Mouse (Mus musculus): ENCODE results near the gene Adam22.

The Adam22 gene

GRCm38 (mm10) chr5:8146146-8146545, 221.8 kb downstream of the Adam22 start:
- no peak for DNase-seq

DNA sequence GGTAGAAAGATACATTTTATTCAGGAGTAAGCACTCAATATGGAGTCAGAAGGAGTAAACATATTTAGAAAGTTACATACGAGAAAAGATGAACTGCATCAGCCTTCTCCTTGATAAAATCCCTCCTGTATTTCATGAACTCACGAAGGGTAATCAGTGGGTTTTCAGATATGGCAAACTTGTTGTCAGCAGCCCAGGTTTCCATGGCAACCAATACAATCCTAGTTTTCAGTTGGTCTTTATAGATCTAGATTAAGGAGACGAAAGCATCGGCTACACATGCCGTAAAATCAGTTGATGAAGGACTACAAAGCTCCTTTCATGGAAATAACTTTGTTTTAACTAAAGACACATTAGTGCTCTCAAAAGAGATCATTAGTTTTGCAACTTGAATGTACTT, 222.5 kb downstream of the Adam22 start:
- DNase-seq: no peak

DNA sequence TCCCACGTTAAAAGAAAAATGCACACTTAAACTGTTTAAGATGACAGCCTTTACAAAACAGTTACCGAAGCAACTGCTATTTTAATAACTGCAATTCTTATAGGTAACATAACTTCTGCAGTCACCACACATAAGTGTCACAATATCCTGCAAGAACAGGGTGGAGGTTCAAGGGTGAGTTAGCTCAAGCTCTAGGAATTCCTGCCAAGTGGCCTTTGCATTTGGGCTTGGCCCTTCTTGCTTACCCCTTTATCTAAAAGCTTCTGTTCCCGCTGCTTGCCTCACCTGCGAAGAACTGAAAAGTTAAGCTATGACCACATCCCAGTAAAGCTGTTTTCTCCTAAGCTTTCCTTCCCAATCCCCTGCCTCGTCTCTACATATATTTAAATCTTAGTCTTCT, 235.4 kb downstream of the Adam22 start:
- DNase-seq: no peak

GRCm38 (mm10) chr5:8131918-8132317, 236.0 kb downstream of the Adam22 start:
- no peak for DNase-seq

- no peak for DNase-seq
Measured at GRCm38 (mm10) chr5:8129750-8130149, 238.2 kb downstream of the Adam22 start.

GRCm38 (mm10) chr5:8120926-8121325, 247.0 kb downstream of the Adam22 start:
- no peak for DNase-seq

DNA sequence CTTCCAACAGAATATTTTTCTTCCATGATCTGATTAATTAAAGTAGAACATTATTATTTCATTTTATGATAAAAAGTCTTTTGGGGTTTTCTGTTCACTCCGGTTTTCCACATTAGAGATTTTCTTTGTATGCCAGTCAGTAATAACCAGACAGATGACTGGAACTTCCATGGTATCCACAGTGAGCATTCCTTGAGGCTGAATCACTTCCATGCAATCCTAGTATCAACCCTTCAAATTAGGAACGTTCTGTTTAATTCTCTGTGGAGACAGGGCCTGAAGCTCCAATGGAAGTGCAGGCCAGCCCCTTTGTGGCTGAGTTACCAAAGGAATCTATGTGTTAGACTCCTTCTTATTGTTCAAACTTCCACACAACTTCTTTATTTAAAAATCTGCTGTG, 247.9 kb downstream of the Adam22 start:
- DNase-seq: no peak

GRCm38 (mm10) chr5:8116561-8117168, 251.3 kb downstream of the Adam22 start:
- no peak for DNase-seq

DNA sequence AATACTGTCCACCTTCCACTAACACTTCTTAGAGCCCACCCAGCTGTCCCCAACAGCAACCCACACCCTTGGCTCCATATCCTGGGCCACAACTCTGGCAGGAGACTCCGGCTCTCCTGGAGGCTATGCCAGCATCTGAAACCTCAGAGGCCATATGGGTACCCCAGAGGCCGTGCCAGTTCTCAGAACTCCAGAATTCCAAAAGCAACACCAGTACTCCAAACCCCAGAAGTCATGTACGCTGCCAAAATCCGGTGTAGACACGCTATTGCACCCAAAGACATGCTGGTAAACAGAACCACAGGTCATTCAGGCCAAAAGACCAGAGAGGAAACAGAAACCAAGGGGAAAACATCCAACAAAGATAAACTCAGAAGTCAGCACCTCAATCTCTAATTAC, 255.7 kb downstream of the Adam22 start:
- DNase-seq: no peak

GRCm38 (mm10) chr5:8111691-8112090, 256.3 kb downstream of the Adam22 start:
- DNase-seq: no peak

DNA sequence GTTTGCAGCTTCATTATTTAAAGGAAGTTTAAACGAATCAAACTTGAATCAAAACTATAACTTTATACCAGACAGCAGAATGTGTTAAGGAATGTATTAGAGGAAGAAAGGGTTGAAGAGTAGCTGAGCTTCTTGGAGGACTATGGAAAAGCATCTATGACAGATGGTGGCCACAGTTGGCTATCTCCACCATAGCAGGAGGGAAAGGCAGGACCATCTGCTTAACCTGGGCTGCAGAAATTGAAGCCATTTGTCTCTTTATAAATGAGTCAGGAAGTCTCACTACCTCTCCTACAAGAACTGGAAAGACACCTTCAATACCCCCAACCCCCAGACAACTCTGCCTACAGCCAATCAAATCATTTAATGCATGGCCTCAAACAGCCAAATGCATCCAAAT, 272.3 kb downstream of the Adam22 start:
- no peak for DNase-seq

GRCm38 (mm10) chr5:8094921-8095320, 273.0 kb downstream of the Adam22 start:
- DNase-seq: no peak

DNA sequence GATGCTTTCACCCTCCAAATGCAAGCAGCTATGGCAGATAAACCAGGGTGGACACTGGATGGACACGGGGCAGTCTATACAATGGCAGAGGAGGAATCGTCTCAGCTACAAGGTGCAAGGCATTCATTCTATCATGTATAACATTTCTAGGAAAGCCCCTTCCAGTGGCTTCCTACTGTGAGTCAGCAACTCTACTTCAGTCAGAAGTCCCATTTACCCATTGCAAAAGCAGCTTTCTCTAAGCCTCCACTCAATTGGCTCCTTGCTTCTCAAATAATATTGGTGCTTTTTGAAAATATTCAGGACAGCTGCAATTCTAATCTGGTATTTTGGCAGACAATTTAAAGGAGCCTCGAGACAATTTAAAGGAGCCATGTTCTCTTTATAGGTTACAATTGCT, 279.8 kb downstream of the Adam22 start:
- DNase-seq: no peak

DNA sequence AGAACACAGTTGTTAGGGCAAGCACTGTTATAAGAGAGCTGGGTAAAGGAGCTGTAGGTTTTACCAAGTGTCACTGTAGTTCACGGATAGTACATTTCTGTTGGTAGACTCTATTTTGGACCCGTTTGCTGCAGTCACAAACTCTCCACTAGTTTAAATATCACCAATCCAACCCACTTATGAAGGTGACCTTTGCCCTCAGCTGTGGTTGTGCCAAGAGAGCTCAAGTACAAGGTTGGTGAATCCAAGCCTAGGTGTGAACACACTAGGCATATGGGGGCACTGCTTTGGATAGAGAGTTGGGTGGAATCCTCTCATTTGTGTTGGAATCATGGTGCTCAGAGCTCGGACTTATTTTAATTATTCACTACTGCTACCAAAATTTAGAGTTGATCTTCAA, 282.3 kb downstream of the Adam22 start:
- DNase-seq: no peak

GRCm38 (mm10) chr5:8082800-8083509, 285.0 kb downstream of the Adam22 start:
- DNase-seq: no peak

DNA sequence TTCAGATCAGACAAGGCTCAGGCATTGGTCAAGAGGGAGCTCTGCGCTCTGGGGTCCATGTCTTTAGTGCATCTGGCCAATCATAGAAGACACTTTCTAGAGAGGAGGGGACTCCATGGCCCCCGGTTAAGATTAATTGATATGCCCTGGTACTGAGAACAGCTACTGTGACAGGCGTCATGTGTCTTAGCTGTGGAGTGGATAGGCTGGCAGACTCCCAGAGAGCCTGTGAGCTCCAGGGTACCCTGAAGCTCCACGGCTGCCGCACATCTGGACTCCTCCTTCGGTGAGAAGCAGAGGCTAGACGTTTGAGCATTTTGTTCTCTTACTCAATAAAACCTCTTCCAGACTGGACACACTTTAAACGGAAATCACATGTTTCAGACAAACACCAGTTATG, 290.5 kb downstream of the Adam22 start:
- DNase-seq: no peak

DNA sequence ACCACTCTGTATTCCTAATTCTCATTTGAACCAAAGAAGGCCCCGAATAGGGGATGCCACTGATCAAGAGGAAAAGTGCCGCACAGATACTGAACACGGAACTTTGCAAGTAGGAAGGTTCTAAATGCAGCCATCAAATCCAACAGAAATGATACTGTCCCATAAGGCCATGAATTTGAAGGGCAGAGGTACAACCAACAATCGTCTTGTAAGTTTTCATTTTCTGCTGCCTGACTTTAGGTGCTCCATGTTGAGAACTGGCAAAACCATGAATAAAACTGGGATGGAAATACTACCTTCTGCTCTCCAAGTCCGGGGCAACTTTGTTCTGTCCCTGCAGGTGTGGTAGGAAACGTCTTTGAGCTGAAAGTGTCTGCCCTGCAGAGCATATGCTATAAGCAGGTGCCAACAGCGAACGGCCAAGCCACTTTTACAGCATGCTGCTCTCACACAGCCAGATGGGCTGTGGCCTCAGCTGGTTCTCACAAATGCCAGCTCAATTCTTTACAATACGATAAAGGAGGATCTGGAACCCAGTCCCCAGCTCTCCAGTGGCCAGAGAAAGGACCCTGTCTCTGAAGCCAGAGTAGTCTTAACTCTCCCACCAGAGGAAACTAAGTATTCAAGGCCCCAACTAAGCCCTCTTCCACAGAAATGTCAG, 293.9 kb downstream of the Adam22 start:
- no peak for DNase-seq

- DNase-seq: no peak
Measured at GRCm38 (mm10) chr5:8073406-8073805, 294.6 kb downstream of the Adam22 start.

- DNase-seq: no peak
Measured at GRCm38 (mm10) chr5:8063207-8063606, 304.8 kb downstream of the Adam22 start.

DNA sequence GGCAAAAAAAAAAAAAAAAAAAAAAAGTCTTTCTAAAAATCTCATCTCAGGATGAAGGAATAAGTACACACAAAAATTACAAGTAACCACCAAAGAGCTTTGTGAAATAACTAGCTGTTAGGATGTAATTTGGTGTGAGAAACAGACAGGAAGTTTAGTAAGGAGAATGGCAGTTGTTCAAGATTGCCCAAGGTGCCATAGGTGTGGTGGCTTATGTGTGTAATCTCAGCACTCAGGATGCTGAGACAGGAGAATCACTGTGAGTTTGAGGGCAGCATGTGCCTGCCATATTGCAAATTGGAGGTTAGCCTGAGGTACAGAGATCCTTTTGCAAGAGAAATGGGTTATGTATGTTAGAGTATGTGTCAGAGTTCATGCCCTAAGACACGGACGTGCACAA, 305.5 kb downstream of the Adam22 start:
- no peak for DNase-seq

GRCm38 (mm10) chr5:8058056-8058455, 309.9 kb downstream of the Adam22 start:
- DNase-seq: peak in 1 of 2 experiments; percentile 10

- DNase-seq: no peak
Measured at GRCm38 (mm10) chr5:8057018-8057323, 311.0 kb downstream of the Adam22 start.

- peak; percentile 88 to 93 for DNase-seq
Measured at GRCm38 (mm10) chr5:8056141-8057017, 311.6 kb downstream of the Adam22 start.

Measured in lung, adult 18-20 months (tissue).